Mouse (Mus musculus) ES-CJ7 (cell line): ENCODE results near the gene Hoxc4.

Source experiments
- DNase-seq: peaks from one replicate; pipeline ENCODE4 v3.0.0; 2011; ENCODE audit warnings: low read depth, low spot score

Hoxc4 gene

DNA sequence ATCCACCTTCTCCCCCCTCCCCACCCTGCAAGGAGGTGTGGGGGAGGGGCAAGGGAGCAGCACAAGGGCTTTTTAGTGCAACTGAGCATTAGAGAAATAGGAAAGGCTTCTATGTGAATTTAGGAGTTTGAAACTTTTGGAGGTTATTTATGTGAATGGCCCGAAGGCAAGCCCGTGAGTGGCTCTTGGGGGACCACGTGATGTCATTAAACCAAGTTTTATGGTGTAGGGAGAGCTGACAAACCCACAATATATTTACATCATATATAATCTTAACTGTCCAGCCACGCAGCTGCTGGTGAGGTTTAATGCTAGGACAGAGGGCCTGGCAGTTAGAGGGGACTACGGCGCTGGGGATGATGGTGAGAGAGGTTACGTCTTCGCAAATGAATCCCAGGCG is at the start of gene Hoxc4:
TSS of gene Hoxc4 (plus strand) at position 299 of the 400 bp plus-strand sequence.
- DNase-seq, result no peak

- no peak for DNase-seq
These were observed 49.4 kb upstream of the Hoxc4 start for GRCm38 (mm10) chr15:102969296-102969695.

DNA sequence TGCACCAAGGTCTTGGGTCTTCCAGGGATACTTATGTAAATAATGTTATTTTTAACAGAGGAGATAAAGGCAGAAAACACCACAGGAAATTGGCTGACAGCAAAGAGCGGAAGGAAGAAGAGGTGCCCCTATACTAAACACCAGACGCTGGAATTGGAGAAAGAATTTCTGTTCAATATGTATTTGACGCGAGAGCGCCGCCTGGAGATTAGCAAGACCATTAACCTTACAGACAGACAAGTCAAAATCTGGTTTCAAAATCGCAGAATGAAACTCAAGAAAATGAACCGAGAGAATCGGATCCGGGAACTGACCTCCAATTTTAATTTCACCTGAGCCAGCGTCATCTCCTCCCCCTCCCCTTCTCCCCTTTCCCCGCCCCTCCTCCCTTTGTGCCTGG is 48.0 kb upstream of the Hoxc4 start:
- DNase-seq, result no peak

DNA sequence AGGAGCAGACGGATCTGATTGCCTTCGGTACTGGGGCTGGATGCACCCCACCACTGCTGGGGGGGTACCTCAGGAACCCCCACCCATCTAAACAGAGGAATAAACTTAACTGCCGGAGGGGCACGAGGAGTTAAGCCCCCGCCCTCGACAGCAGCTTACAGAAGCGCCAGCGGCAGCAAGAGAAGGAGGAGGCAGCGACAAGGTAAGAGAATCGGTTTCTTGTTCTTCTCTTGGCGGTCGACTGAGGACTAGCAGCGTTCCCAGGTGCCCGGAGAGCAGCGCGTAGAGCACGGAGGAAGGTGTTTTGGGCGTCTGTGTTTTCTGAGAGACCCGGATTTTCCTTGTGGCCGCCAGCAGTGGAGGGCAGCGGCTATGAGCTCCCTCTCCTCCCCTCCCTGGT is 46.5 kb upstream of the Hoxc4 start:
- DNase-seq, result no peak

- no peak for DNase-seq
These were observed 46.0 kb upstream of the Hoxc4 start for GRCm38 (mm10) chr15:102972753-102973152.

GRCm38 (mm10) chr15:102975034-102975433 is 43.7 kb upstream of the Hoxc4 start:
- DNase-seq, result no peak

DNA sequence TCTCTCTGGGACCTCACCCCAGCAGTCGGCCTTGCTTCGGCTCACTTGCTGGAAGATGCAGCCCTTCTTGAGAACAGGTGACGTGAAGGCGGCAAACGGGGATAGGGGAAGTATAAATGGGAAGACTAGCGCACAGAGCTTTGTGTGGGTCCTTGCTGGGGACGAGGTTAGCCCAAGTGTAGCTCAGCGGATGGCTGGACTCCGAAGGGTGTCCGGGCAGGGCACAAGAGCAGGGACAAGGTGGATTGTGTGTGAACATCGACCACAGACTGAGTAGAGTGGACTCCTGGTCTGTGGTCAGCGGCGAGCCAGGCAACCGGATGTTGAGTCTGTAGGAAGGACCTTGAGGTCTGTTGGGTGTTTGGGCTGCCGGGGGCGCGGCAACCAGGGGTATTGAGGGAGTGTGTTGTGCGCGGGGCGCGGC is 43.0 kb upstream of the Hoxc4 start:
- peak; percentile 75 for DNase-seq

DNA sequence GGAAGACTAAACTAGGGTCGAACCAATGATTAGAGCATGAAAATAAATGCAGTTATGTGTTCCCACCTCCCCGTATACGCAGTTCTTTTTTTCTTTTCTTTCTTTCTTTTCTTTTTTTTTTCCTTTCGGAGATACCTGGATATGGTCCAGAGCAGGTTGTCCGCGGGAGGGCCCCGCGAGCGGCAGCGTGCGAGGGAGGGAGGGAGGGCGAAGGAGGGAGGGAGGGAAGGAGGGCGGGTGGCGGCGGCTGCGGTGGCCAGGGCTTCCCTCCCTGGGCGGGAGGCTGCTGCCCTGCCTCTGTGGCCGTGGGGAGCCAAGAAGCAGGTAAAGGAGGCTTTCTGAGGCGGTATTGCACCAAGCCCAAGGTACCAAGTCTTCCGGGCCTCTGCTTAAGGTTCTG is 42.6 kb upstream of the Hoxc4 start, which contains the start of gene Hoxc9:
TSS of gene Hoxc9 (plus strand) at position 269 of the 400 bp plus-strand sequence.
- DNase-seq, result no peak

GRCm38 (mm10) chr15:102976631-102977422 is 41.9 kb upstream of the Hoxc4 start:
- peak; percentile 79 for DNase-seq

- peak; percentile 58 for DNase-seq
These were observed 41.2 kb upstream of the Hoxc4 start for GRCm38 (mm10) chr15:102977423-102977974.

DNA sequence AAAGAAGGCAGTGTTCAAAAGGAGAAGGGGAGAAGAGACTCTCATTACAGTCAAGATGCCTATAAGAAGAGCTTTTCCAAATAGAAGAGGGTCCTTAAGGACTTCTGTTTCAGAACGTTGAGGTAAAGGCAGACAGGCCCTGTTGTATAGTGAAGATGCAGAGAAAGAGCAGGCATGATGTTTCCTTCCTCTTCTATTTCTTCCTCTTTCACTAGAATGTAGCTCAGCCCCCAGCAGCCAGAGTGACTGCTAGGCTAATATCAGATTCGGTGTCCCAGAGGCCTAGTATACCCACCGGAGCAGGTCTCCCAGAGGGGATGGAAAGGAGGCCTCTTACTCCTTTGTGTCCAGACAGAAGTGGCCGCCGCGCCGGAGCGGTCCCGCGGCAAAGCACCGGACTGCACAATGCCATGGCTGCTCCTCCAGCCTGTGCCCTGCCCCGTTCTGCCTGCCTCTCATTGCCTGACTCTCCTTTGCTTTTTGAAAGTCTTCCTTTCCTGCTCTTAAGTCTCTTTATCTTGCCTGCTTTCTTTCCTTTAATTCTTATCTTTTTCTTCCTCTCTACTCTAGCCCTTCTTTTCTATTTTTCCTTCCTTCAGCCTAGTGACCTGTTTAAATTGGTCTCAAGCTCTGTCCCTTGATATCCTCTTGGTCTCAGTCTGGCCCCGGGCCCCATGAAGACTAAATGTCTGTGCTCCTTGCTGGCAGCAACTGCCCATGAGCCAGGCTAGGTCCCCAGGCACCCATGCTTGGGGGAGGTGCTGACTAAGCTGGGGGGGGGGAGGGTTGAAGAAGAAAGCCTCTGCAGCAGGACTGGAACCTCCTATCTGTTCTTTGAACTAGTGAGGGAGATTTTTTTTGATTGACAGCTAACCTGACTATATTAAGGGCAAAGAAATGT is 39.9 kb upstream of the Hoxc4 start:
- no peak for DNase-seq

DNA sequence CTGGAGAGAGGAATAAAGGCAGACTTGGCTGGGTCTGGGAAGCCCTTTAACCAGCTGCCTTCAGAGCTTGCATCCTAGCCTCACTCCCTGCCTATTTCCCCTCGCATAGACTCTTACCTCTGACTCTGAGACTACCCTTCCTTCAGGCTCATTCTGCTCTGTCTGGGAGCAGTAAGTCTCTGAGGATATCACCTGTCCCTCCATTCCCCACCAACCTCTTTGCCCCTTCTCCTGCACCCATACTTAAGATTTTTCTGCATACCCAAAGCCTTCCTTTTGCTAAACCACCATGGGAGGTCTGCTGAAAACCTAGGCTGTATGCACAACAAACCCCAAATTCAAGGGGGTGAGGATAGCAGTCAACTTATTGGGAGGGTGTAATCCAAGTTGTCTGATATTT is 38.8 kb upstream of the Hoxc4 start:
- no peak for DNase-seq

- no peak for DNase-seq
These were observed 38.4 kb upstream of the Hoxc4 start for GRCm38 (mm10) chr15:102980352-102980751.

GRCm38 (mm10) chr15:102980912-102981311 is 37.8 kb upstream of the Hoxc4 start:
- DNase-seq, result no peak

DNA sequence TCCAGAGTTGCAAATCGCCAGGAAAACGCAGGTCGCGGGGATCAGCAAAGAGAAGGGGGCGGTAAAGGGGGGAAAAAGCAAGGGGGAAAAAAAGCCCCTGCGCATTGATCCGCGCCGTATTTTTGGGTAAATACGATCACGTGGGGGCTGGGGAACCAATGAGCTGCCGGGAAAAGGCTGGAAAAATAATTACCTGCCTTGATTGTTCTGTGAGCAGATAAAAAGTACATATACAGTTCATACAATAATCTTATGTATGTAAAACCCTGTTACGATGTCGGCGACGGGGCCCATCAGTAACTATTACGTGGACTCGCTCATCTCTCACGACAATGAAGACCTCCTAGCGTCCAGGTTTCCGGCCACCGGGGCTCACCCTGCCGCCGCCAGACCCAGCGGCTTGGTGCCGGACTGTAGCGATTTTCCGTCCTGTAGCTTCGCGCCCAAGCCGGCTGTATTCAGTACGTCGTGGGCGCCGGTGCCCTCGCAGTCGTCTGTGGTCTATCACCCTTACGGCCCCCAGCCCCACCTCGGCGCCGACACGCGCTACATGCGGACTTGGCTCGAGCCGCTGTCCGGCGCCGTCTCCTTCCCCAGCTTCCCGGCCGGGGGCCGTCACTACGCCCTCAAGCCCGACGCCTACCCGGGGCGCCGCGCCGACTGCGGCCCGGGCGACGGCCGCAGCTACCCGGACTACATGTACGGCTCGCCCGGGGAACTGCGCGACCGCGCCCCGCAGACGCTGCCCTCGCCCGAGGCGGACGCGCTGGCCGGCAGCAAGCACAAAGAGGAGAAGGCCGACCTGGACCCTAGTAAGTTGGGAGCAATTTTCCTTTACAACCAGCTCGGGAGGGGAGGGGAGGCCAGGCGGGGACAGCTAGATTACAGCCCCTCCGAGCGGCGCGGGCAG is 37.1 kb upstream of the Hoxc4 start:
- peak; percentile 82 for DNase-seq

DNA sequence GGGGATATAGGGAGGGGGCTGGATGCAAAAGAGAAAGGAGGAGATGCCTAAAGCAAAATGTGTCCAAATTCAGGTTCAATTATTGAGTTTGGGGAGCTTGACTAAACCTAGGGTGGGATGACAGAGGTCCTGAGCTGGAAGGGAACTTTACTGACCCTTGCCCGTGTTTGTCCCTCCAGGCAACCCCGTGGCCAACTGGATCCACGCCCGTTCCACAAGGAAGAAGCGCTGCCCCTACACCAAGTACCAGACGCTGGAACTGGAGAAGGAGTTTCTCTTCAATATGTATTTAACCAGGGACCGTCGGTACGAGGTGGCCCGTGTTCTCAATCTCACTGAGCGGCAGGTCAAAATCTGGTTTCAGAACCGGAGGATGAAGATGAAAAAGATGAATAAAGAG is 35.0 kb upstream of the Hoxc4 start:
- DNase-seq, result no peak

DNA sequence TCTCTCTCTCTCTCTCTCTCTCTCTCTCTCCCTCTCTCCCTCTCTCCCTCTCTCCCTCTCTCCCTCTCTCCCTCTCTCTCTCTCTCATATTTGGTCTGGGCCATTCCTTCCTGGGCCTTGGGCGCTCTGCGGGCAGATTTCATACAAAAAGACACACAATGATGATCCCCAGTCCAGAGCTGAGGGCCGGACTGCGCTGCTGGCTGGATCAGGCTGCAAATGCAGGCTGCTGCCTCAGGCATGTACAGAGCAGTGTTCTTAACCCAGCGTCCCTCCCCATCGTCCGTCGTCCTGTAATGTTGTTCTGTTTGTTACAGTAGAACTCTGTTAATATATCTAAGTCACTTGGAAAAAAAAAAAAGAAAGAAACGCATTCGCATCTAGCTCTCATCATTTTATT is 34.2 kb upstream of the Hoxc4 start:
- no peak for DNase-seq

- DNase-seq, result no peak
These were observed 33.8 kb upstream of the Hoxc4 start for GRCm38 (mm10) chr15:102984925-102985324.

- DNase-seq, result peak; percentile 91
These were observed 31.5 kb upstream of the Hoxc4 start for GRCm38 (mm10) chr15:102987124-102987833.

DNA sequence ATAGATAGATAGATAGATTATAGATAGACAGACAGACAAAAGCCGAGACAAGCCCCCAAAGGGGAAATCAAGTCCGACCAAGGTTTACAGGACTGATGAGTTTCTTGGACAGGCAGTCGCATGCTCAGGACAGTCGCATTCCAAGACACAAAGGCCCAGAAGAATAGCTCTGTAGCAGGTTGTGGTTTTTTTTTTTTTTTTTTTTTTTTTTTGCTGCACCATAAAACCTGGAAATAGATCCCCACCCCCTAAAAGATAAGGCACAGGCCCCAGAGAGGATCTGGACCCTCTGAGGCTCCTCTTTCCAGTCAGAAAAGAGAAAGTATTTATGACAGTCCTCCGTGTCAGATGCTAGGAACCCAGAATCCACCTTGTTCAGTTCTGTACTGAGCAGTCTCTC is 30.7 kb upstream of the Hoxc4 start:
- DNase-seq, result no peak
